Mouse (Mus musculus) v-Abl transformed pro-B cells (cell line): ENCODE measurements around the gene Vmn1r85.
"Not testable (repeated sequence)": the region's sequence is repeated elsewhere in the genome, so short reads cannot be mapped to it uniquely, and the experiment has no call there.

ENCODE experiments used
- in situ Hi-C, 2 experiments: fragments of 400-800 bp; cut with MboI; formaldehyde crosslinking; loops; one replicate each; pipeline ENCODE4 v1.15.1; 2025; ENCODE audit not compliant: unreplicated experiment in 2 of 2

The Vmn1r85 gene

DNA sequence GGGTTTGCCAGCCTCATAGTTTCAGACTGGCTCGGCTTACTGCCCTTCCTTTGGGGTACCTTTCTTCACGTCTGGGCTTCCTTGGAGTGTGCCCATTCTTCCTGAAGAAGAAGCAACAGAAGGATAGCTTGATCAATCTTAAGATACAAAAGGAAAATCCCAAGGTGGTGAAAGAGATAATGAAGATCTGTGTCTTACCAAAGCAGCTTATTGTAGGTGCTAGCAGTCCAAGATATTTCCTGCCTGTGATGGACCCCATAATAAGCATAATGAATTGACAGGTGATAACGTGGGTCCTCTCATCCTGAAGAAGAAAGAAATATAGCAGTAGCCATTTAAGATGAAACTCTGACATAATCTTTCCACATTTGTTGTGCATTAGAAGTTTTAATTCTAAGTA lies at the start of gene Vmn1r85:
TSS of gene Vmn1r85 (minus strand) at position 101 of the 400 bp plus-strand sequence.
- in situ Hi-C loops: no loop called here

DNA sequence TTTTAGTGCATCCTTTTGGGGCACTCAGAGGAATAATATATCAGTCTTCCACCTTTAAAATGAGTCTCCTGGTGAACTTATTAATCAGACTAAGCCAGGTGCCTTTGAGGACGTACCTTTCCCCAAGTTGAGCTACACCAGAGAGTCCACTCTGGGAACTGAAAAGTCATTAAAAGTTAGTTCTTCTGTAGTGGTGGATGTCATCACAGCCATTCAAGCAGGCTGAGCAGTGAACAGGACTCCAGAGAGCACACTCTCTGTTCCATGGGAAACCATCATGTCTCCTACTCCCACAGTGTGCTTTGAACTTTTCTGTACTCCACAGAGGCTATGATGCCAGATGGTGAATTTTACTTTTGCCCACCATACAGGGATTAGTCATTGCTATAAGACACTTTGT lies 45.1 kb upstream of the Vmn1r85 start, which contains the start of gene Vmn1r87:
TSS of gene Vmn1r87 (minus strand) at position 101 of the 400 bp plus-strand sequence.
- in situ Hi-C loops: no loop called here

DNA sequence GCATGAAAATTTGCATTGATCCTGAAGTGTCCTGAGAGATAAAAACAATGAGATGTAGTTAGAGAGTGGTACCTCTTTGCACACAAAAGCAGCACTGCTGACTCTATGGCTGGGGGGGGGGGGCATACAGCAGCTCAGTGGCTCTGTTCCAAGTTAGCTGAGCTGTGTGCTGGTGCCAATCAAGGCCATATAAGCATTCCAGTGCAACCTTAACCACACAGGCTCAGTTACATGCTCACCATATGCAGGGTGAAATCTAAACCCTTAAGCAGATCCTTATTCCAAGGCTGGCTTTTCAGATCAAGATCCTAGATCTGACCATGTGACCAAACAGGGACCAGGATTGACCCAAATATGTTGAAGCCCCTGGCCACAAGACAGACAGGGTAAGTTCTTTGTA lies 42.4 kb upstream of the Vmn1r85 start:
- in situ Hi-C loops: no loop called here

DNA sequence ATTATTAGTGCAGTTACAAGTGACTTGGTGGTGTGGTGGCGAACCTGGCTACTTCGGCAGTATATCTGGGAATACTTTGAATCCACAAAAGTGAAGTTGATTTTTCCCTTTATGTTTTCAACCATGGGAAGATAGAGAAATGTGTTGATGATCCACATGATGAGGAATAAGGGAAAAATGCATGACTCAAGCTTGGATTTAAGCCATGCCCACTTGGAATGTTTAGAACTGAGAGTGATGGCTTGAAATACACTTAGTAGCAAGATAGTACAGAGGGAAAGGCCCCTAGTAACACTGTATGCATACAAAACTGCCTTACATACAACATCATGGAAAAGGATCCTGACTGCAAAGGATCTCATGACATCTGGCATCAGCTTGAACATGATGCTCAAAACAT lies 36.9 kb upstream of the Vmn1r85 start:
- in situ Hi-C loops: no loop called here

DNA sequence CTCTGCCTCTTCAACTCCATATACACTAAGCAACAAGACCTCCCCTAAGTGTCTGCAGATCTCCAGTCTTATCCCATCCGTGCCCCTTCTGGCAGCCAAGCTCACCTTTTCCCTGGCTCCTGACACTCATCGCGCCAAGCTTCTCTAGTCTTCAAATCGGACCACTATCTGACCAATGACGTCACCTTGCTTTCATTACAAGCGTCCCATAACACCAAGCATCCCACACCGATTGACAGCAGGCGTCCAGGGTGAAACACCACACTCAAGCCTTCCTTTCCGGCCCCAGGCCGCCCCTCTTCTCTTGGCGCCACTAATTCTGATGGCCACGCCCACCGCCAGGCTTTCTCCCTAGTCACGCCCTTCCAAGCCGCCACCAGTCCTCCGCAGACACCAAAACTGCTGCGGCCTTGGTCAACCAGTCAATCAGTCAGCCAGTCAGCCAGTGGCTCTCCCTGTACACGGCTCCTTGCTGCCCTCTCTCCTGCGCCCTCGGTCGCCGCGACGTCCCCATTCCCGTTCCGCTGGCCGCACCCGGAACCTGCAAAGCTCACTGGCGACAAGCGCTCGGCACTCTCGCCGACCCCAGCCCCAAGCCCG lies 28.7 kb upstream of the Vmn1r85 start:
- in situ Hi-C loops: not testable (repeated sequence)

DNA sequence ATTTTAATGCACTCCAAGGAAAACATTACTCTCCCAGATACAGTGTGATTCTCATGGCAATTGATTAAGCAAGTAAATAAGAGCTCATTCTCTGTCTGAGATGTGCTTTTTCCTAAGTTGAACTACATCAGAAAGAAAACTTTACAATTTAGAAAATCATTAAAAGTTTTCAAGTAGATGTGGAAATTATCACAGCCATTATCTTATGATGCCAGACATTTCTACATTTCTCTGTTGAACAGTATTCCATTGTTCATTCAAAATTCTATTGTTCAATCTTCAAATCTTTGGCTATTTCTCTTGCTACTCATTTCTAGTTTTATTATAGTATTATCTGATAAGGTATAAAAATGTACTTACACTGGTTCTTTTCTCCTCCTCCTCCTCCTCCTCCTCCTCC lies 24.8 kb upstream of the Vmn1r85 start, which contains the start of gene Vmn1r86:
TSS of gene Vmn1r86 (minus strand) at position 101 of the 400 bp plus-strand sequence.
- in situ Hi-C loops: no loop called here

DNA sequence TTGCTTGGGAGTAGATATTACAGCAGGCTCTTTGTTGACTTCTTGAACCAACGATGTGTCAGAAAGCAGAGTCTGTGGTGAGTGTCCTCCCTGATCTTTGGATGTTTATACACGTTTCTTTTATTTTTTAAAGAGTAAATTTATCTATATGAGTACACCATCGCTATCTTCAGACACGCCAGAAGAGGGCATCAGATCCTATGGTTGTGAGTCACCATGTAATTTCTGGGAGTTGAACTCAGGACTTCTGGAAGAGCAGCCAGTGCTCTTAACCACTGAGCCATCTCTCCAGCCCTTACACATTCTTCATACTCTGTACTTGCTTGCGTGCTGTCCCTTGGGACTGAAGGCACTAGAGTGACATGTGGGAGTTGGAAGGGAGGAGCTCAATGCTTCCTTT lies 22.7 kb downstream of the Vmn1r85 start:
- in situ Hi-C loops: loop anchor here (5.0 to 25.0 kb wide), 5 partner anchors 203 to 1465 kb away; partner anchors contain the start of genes Lig1 (in 1 of the 2) and Zswim9 (in 1 of the 2)

DNA sequence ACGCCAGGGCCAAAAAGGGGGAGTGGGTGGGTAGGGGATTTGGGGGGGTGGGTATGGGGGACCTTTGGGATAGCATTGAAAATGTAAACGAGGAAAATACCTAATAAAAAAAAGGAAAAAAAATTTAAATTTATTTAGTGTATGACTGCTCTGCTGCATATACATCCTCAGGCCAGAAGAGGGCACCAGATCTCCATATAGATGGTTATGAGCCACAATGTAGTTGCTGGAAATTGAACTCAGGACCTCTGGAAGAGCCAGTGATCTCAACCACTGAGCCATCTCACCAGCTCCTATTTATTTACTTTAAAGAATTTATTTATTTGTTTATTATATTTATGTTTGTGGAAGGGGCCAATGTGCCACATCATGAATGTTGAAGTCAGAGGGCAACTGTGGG lies 31.6 kb downstream of the Vmn1r85 start:
- in situ Hi-C loops: loop anchor here in 1 of 2 experiments (25.0 kb wide), 1 partner anchor 1474 kb away; no protein-coding TSS in a partner anchor

DNA sequence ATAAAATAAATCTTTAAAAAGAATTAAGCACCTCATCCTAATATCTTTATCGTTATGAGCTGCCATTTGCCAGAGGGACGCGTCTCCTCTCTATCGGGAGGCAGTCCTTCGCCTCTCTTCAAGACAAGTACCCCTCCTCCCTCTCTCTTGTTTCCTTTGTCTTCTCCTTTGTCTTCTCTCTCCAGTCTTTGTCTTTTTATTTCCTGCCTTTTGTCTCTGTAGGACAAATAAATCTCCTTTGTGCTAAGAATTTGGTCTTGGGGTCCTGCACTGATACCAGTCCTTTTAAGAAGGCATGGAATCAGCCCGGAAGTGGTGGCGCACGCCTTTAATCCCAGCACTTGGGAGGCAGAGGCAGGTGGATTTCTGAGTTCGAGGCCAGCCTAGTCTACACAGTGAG lies 35.4 kb downstream of the Vmn1r85 start:
- in situ Hi-C loops: loop anchor here in 1 of 2 experiments (10.0 to 25.0 kb wide), 2 partner anchors 215 to 1478 kb away; partner anchors contain the start of genes Lig1 and Zswim9

DNA sequence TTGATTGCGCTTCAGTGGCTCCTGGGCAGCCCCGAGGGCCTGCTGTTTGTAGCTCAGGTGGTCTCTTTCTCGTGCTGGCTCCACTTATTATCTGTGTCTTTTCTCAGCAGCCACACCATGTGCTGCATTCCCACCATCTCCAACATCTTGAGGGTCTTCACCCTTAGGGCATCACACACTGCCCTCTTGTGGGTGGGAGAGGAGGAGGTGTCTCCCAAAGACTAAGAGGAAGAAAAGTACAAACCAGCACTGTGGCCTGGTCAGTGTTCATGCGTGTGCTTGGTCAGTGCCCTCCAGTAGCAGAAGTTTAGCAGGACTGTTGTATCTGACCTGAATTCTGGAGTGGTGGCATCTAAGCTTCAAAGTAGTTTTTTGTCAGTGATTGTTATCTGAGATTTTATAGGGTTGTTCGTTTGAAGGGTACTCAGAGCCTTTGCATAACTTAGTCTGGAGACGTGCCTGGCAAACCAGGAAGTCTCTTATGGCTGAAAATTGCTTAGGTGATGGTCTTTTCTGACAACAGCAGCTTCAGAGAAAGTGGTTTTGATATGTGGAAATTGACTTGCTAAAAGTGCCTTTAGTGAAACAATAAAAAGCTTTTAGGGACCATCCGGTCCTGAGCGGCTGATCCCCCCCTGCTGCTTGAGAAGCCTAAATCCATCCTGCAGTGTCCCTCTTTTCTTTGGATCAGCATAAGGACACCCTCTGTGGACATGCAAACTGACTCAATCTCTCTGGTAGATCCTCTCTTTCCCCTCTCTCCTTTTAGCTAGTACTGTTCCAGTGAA lies 37.9 kb downstream of the Vmn1r85 start:
- in situ Hi-C loops: loop anchor here in 1 of 2 experiments (10.0 to 25.0 kb wide), 2 partner anchors 218 to 1480 kb away; partner anchors contain the start of genes Lig1 and Zswim9

DNA sequence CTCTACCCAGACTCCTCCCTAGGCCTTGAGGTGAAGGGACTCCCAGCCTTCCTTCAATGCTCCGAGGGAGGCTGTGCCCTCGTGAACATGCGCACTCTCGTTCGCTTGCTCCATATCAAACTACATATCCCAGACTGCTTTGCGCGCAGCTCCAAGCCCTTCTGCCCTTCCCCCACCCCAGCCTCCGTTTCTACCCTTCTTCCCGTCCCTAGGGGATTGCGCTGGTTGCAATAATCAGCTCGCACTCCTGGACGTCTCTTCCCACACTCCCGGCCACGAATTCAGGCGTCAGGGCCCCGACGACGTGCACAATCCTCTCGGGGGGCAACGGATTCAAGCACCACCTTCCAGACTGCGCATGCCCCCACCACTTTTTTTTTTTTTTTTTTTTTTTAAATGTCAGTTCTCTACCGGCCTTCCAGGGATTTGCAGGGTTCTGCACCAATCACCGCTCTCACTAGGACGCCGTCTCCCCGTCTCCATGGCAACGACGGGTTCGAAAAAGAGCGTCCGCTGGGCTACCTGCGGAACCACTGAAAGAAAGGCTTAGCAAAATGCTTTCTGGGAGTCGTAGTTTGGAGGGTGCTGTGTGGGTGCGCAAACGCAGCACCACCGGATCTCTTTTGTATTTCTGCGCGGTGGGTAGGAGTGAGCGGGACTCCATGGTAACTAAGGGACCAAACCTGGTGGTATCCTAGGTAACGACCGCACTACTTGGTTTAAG lies 40.5 kb downstream of the Vmn1r85 start, which contains the start of gene Mzf1:
TSS of gene Mzf1 (minus strand) at position 478 of the 724 bp plus-strand sequence.
- in situ Hi-C loops: loop anchor here in 1 of 2 experiments (10.0 to 25.0 kb wide), 2 partner anchors 220 to 1483 kb away; partner anchors contain the start of genes Lig1 and Zswim9

DNA sequence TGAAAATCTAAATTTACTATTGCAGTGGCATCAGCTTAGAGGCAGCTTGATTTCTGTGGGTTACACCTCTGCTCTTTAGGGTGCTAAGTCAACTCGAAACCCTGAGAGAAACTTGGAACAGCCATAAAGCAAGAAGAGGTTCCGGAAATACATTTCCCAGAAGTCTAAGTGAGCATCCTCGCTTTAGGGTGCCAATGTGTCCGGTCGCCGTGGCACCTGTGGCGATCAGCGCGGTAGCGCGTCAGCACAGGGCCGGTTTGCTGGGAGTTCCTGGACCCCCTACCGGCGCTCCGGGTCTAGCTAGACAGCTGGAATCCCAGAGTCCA lies 41.0 kb downstream of the Vmn1r85 start:
- in situ Hi-C loops: loop anchor here in 1 of 2 experiments (10.0 to 25.0 kb wide), 2 partner anchors 221 to 1483 kb away; partner anchors contain the start of genes Lig1 and Zswim9

DNA sequence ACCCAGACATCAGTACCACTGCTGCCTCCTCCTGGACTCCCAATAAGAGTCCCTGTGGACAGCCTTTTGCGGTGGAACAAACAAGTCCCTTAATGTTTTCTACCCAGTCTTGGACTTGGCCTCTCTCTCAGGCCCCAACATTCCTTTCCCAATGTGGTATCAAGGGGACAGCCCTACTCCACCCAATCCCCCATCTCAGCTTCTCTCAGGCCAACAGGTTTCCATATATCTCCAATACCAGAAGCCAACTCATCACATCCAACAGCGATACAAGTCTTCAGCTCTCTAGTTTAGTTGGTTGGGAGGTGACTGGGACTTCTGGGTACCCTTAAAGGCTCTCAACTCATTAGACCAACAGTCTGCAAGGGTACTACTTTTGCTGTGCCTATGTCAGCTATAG lies 41.5 kb downstream of the Vmn1r85 start:
- in situ Hi-C loops: loop anchor here in 1 of 2 experiments (10.0 to 25.0 kb wide), 2 partner anchors 221 to 1484 kb away; partner anchors contain the start of genes Lig1 and Zswim9

DNA sequence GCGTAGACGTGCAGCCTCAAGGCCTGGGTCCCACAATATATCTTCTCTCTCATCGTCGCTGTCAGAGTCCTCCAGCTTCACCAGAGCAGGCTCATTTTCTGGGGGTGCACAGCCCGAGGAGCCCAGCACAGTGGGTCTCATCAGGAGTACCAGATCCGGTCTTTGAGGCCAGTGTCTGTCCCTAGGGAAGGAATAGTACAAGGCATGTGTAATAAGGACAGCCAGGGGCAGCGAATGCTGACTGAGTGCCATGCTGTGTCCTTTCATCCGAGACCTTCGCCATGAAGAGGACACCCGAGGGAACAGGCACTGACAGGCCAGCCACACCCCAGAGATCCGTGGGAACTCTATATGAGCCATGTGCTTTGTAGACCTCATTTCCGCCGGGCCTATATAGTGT lies 42.0 kb downstream of the Vmn1r85 start:
- in situ Hi-C loops: loop anchor here in 1 of 2 experiments (10.0 to 25.0 kb wide), 2 partner anchors 222 to 1484 kb away; partner anchors contain the start of genes Lig1 and Zswim9

DNA sequence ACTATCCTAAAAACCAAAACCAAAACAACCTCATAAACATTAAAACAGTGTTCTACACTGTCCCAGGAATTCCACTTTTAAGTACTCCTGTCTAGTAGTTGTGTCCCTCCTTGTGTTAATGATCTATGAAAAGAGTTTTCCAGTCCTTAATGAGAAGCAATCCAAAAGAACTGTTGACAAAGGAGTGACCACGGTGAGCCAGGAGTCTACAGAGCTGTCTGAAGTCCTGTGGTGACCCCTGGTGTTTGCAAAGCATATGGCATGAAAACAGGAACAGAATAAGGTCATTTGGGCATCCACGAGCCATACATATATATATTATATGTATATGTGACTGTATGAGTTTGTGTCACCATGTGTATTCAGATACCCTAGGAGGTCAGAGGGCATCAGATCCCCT lies 48.9 kb downstream of the Vmn1r85 start:
- in situ Hi-C loops: loop anchor here (5.0 to 10.0 kb wide), 3 partner anchors 39 to 134 kb away; no protein-coding TSS in a partner anchor

DNA sequence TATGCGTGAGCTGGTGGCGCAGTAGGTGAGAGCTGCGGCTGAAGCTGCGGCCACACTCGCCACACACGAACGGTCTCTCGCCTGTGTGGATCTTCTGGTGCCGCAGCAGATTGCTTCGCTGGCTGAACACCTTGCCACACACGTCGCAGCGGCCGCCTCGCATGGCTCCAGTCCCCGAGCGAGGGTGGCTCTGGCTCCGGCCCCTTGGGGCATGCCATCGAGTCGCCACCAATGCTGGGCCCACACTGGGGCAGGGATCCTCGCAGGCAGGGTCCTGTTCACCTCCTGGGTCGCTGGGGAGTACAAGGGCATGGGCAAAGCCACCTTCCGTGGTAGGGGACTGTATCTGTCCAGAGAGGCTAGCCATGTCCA lies 50.7 kb downstream of the Vmn1r85 start:
- in situ Hi-C loops: loop anchor here (5.0 to 10.0 kb wide), 3 partner anchors 37 to 132 kb away; no protein-coding TSS in a partner anchor

DNA sequence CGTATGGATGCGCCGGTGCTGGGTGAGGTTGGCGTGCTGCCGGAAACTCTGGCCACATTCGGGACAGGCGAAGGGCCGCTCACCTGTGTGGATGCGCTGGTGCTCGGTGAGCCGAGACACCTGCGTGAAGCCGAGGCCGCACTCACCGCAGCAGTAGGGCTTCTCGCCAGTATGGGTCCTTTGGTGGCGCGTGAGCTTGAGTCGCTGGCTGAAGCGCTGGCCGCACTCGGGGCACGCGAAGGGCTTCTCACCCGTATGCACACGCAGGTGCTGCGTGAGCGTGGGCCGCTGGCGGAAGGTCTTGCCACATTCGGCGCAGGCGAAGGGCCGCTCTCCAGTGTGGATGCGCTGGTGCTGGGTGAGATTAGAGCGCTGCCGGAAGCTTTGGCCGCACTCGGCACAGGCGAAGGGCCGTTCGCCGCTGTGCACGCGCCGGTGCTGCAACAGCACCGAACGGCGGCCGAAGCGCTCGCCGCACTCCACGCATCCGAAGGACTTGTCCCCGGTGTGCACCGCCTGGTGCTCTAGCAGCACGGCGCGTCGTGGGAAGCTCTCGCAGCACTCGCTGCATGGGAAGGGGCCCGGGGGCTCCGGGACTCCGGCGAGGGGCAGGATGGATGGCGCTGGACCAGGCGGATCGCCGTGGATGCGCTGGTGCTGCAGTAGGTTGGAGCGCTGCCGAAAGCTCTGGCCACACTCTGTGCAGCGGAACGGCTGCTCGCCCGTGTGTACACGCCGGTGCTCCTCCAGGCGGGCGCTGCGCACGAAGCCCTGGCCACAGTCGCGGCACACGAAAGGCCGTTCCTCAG lies 51.3 kb downstream of the Vmn1r85 start:
- in situ Hi-C loops: loop anchor here (5.0 to 10.0 kb wide), 3 partner anchors 36 to 131 kb away; no protein-coding TSS in a partner anchor

DNA sequence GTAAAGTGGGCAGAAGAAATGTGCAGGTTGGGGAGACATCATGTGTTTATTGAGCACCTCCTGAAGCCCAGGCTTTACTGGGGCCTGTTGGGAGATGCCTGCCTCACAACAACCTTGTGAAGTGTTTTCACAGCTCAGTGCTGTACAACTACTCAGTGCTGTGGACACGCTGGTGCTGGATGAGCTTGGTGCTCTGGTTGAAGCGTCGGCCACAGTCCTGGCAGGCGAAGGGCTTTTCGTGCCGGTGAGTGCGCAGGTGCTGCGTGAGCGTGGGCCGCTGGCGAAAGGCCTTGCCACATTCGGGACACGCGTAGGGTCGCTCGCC lies 51.9 kb downstream of the Vmn1r85 start:
- in situ Hi-C loops: loop anchor here (5.0 to 10.0 kb wide), 3 partner anchors 36 to 131 kb away; no protein-coding TSS in a partner anchor

DNA sequence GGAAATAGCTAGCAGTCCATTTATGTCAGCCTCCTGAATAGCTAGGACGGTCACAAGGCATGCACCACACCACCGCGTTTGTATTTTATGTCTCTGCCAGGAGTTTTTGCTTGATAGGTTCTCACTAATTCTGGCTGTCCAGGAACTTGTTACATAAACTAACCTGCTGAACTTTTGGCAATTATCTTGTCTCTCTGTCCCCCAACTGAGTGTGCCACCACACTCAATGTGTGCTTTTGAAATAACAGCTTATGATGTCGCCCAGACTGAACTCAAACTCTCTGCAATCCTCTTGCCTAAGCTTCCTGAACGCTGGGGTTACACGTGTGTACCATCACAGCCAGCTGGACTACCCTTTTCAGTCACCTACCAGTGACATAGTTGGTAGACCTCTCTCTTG lies 52.5 kb downstream of the Vmn1r85 start:
- in situ Hi-C loops: loop anchor here (5.0 to 10.0 kb wide), 3 partner anchors 35 to 130 kb away; no protein-coding TSS in a partner anchor
